Mouse (Mus musculus): ENCODE results near the gene 1700001C02Rik. TPM values are rescaled to one million over a fixed set of nuclear protein-coding genes. Genes with fewer than 3 reads are reported as not detected.
A peak's percentile ranks its signal among the peaks of the same experiment; 100 is the strongest.

The 1700001C02Rik gene
- polyA plus RNA-seq, 1 experiment from 2014 or later: 1.1 TPM

GRCm38 (mm10) chr5:30524213-30524612 lies 58.4 kb downstream of the 1700001C02Rik start:
- Histone ChIP-seq H3K27me3 (ENCODE audit: control insufficient read depth, insufficient read depth, low read length) (no peaks in the 10 kb centered on the region), H3K4me2 (replicated peaks; ENCODE audit: low read depth, low read length) (no peak overlapping the region), H3K4me1 (replicated peaks; ENCODE audit: control insufficient read depth, insufficient read depth, low read length) (peaks cover 7% of the 10 kb centered on the region; the same call in 1 of the 2 replicates), H3K4me3 (ENCODE audit: low read depth, low read length) (no peak overlapping the region), H3K36me3 (ENCODE audit: control insufficient read depth, insufficient read depth, low read length) (no peaks in the 10 kb centered on the region), H3K9ac (ENCODE audit: low read depth, low read length) (no peak overlapping the region), H3K27ac (ENCODE audit: low read depth, low read length) (no peak overlapping the region), H3K9me3 (ENCODE audit: control insufficient read depth, low read length) (no peaks in the 10 kb centered on the region)
- DNase-seq (ENCODE audit: low spot score) (no peak), ATAC-seq (ENCODE audit: low FRiP score) (no peak)
- 35% methylated on average over 3 of the region's 3 CpGs for WGBS

DNA sequence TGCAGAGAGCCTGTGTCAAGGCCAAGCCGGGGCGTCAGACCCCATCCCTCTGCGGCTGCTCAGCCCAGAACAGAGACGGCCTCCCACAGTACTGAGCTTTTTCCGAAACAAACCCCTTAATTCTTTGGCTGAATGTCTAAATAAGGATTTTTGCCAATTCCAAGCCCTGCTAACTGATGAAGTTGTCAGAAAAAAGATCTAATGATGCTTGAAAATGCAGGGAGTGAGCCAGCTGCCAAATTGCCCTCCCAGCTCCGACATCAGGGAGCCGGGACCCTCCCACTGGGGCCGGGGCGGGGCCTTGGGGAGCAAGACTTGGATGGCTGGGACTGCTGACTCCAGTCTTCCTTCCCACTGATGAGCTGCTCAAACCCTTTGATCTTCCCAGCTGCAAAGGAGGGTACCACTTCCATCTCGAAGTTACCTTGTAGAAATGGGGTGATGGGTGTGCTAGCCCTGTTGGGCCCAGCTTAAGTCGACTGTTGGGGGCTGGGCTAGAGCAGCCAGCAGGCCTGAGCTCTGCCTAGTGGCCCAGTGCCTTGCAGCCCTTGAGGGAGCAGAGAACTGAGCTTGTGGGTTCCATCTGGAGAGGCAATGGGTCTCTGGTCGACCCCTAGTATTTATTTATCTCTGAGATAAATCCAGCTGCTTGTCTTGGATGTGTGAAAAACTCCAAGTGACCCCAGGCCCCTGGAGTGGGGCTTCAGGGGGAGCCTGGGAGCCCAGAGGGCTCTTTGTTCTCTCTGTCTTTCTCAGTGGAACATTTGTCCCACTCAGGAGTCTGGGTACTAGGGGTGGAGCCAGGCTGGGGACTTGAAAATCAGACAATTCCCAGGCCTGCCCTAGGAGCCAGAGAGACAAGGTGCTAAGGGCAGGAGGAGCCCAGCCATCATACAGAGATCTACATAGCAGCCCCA lies 60.3 kb downstream of the 1700001C02Rik start:
- H3K4me2 ChIP-seq (replicated peaks; ENCODE audit: low read depth, low read length): no peak overlapping the region
- no peaks in the 10 kb centered on the region for H3K36me3 ChIP-seq (ENCODE audit: control insufficient read depth, insufficient read depth, low read length)
- no peaks in the 10 kb centered on the region for H3K27me3 ChIP-seq (ENCODE audit: control insufficient read depth, insufficient read depth, low read length)
- no peak overlapping the region for H3K4me3 ChIP-seq (ENCODE audit: low read depth, low read length)
- DNase-seq (ENCODE audit: low spot score) (peak; percentile 15), ATAC-seq (ENCODE audit: low FRiP score) (no peak)
- peaks cover 7% of the 10 kb centered on the region; the same call in 1 of the 2 replicates for H3K4me1 ChIP-seq (replicated peaks; ENCODE audit: control insufficient read depth, insufficient read depth, low read length)
- 30% methylated on average over 12 of the region's 12 CpGs for WGBS
- H3K9me3 ChIP-seq (ENCODE audit: control insufficient read depth, low read length): no peaks in the 10 kb centered on the region
- no peak overlapping the region for H3K27ac ChIP-seq (ENCODE audit: low read depth, low read length)
- H3K9ac ChIP-seq (ENCODE audit: low read depth, low read length): no peak overlapping the region

DNA sequence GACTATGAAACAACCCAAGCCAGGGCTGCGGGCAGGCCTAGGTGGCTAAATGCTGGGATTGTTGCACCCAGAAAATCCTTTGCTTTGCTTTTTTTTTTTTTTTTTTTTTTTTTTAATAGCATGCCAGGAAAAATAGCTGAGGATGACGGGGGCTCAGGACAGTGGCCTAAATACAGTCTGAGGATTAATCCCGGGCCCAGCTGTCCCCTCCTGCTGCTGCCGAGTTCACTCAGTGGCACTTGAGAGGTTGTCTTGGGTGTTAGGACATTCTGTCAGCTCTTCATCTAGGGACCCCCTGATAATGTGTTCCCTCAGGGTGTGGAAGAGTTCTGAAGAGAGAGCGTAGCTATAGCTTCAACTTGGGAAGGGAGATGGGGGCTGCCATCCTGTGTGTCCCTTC lies 61.3 kb downstream of the 1700001C02Rik start:
- H3K9me3 ChIP-seq (ENCODE audit: control insufficient read depth, low read length): no peaks in the 10 kb centered on the region
- H3K27ac ChIP-seq (ENCODE audit: low read depth, low read length): no peak overlapping the region
- H3K36me3 ChIP-seq (ENCODE audit: control insufficient read depth, insufficient read depth, low read length): no peaks in the 10 kb centered on the region
- H3K4me3 ChIP-seq (ENCODE audit: low read depth, low read length): no peak overlapping the region
- H3K4me2 ChIP-seq (replicated peaks; ENCODE audit: low read depth, low read length): no peak overlapping the region
- H3K27me3 ChIP-seq (ENCODE audit: control insufficient read depth, insufficient read depth, low read length): no peaks in the 10 kb centered on the region
- WGBS: 75% methylated on average over 5 of the region's 5 CpGs
- DNase-seq (ENCODE audit: low spot score) (no peak), ATAC-seq (ENCODE audit: low FRiP score) (no peak)
- peaks cover 7% of the 10 kb centered on the region; the same call in 1 of the 2 replicates for H3K4me1 ChIP-seq (replicated peaks; ENCODE audit: control insufficient read depth, insufficient read depth, low read length)
- no peak overlapping the region for H3K9ac ChIP-seq (ENCODE audit: low read depth, low read length)

GRCm38 (mm10) chr5:30528906-30529305 lies 63.1 kb downstream of the 1700001C02Rik start:
- no peak for ATAC-seq (ENCODE audit: low FRiP score)
- Histone ChIP-seq H3K4me2 (replicated peaks; ENCODE audit: low read depth, low read length) (no peak overlapping the region), H3K4me1 (replicated peaks; ENCODE audit: control insufficient read depth, insufficient read depth, low read length) (peaks cover 7% of the 10 kb centered on the region; the same call in 1 of the 2 replicates), H3K27me3 (ENCODE audit: control insufficient read depth, insufficient read depth, low read length) (no peaks in the 10 kb centered on the region), H3K9me3 (ENCODE audit: control insufficient read depth, low read length) (no peaks in the 10 kb centered on the region), H3K9ac (ENCODE audit: low read depth, low read length) (no peak overlapping the region), H3K4me3 (ENCODE audit: low read depth, low read length) (no peak overlapping the region), H3K27ac (ENCODE audit: low read depth, low read length) (no peak overlapping the region), H3K36me3 (ENCODE audit: control insufficient read depth, insufficient read depth, low read length) (no peaks in the 10 kb centered on the region)
- DNase-seq (ENCODE audit: low spot score): no peak
- WGBS: 46% methylated on average over 4 of the region's 4 CpGs

Other genes with a start within 250 kb of the 1700001C02Rik start
- gene Selenoi, start 233.5 kb upstream of the 1700001C02Rik start, polyA plus RNA-seq (2014; fragmentation: Nextera tagmentation; extraction: Ambion mirVana): 24.0 and 25.4 TPM in 2 replicates
- gene Drc1, start 184.7 kb upstream of the 1700001C02Rik start, polyA plus RNA-seq (2014; fragmentation: Nextera tagmentation; extraction: Ambion mirVana): 1.4 and 2.9 TPM in 2 replicates
- 0.12 and 0.17 TPM in 2 replicates for gene Otof, start 4.1 kb upstream of the 1700001C02Rik start, polyA plus RNA-seq (2014; fragmentation: Nextera tagmentation; extraction: Ambion mirVana)
- not detected in 2 replicates for gene Cib4, start 79.8 kb downstream of the 1700001C02Rik start, polyA plus RNA-seq (2014; fragmentation: Nextera tagmentation; extraction: Ambion mirVana)
- 0.65 and 0.66 TPM in 2 replicates for gene Kcnk3, start 122.1 kb downstream of the 1700001C02Rik start, polyA plus RNA-seq (2014; fragmentation: Nextera tagmentation; extraction: Ambion mirVana)
- gene Slc35f6, start 181.9 kb downstream of the 1700001C02Rik start, polyA plus RNA-seq (2014; fragmentation: Nextera tagmentation; extraction: Ambion mirVana): 25.2 and 28.8 TPM in 2 replicates
- 324 and 338 TPM in 2 replicates for gene Cenpa, start 200.7 kb downstream of the 1700001C02Rik start, polyA plus RNA-seq (2014; fragmentation: Nextera tagmentation; extraction: Ambion mirVana)
- gene Dpysl5, start 245.5 kb downstream of the 1700001C02Rik start, polyA plus RNA-seq (2014; fragmentation: Nextera tagmentation; extraction: Ambion mirVana): 86.1 and 90.1 TPM in 2 replicates